Mouse (Mus musculus): ENCODE data around the gene Zmym4.

GRCm38 (mm10) chr4:127004384-127004783 is 36.4 kb upstream of the Zmym4 start:
- no peak for TF ChIP-seq CTCF (IDR thresholded peaks at IDR 0.05; ENCODE audit: extremely low read depth, insufficient read depth, low read length)
- TF ChIP-seq POLR2A (IDR thresholded peaks at IDR 0.05; ENCODE audit: extremely low read depth, insufficient read depth, low read length) = no peak

Data from cortical plate, adult 2 months (tissue).